Mouse (Mus musculus): ENCODE data around the gene Gm29735.

DNA sequence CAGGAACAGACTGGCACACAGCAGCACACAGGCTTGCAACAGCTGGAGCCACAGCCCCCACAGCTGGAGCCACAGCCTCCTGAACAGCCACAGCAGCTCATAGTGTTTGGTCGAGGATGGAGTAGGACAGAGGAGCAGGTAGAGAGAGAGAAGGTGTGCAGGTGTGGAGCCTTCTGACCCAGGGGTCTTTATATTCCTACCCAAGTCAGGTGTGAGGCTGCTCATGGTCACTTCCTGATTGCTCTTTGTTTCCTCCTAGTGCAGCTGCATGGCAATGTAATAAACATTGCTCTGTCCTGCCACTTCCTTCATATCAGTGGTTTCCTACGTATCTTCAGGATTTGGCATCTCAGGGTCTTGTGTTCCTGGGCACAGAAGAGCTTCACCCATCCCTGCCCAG is 33.4 kb upstream of the Gm29735 start, which contains the start of gene Gm10153:
- no peak for TF ChIP-seq CTCF (IDR thresholded peaks at IDR 0.05; ENCODE audit: low read depth)
- TF ChIP-seq EP300 (IDR thresholded peaks at IDR 0.05; ENCODE audit: low read depth) = no peak
